Mouse (Mus musculus) lung, postnatal 0 days (tissue): Measurements from ENCODE around the gene Pbx3. TPM values are rescaled to one million over a fixed set of nuclear protein-coding genes. Genes with fewer than 3 reads are reported as not detected.

Experiments used
- ATAC-seq: fragments of 200-750 bp; cut with Nextera tagmentation; 2 replicates; pipeline ENCODE4 v1.8.0; 2017; ENCODE audit warnings: moderate library complexity
- DNase-seq: peaks from one replicate; pipeline ENCODE4 v3.0.0-alpha.2; 2016; ENCODE audit warnings: low spot score
- H3K27ac ChIP-seq: fragments of 300-500 bp; sonication (generic); 2 replicates; pipeline ENCODE4 v1.5.1; 2014; ENCODE audit warnings: antibody characterized with exemption, mild to moderate bottlenecking, low read length, mixed read lengths
- H3K27me3 ChIP-seq: fragments of 300-500 bp; sonication (generic); replicated peaks from 2 replicates; pipeline ENCODE4 v1.6.1; 2014; ENCODE audit warnings: low read length, mixed read lengths; ENCODE audit not compliant: insufficient read depth
- H3K36me3 ChIP-seq: fragments of 300-500 bp; sonication (generic); 2 replicates; pipeline ENCODE4 v1.6.1; 2014; ENCODE audit warnings: low read length, mixed read lengths; ENCODE audit not compliant: insufficient read depth
- H3K4me1 ChIP-seq: fragments of 300-500 bp; sonication (generic); 2 replicates; pipeline ENCODE4 v1.6.1; 2014; ENCODE audit warnings: antibody characterized with exemption, low read depth, low read length, mixed read lengths; ENCODE audit not compliant: insufficient read depth
- H3K4me2 ChIP-seq: fragments of 300-500 bp; sonication (generic); replicated peaks from 2 replicates; pipeline ENCODE4 v1.6.1; 2014; ENCODE audit warnings: low read depth, mild to moderate bottlenecking, low read length, moderate library complexity, mixed read lengths
- H3K4me3 ChIP-seq: fragments of 300-500 bp; sonication (generic); 2 replicates; pipeline ENCODE4 v1.5.1; 2014; ENCODE audit warnings: low read depth, low read length
- H3K9ac ChIP-seq: fragments of 300-500 bp; sonication (generic); replicated peaks from 2 replicates; pipeline ENCODE4 v1.6.1; 2014; ENCODE audit warnings: low read depth, mild to moderate bottlenecking
- H3K9me3 ChIP-seq: fragments of 300-500 bp; sonication (generic); 2 replicates; pipeline ENCODE4 v1.6.1; 2016; ENCODE audit warnings: low read length, mixed read lengths
- CTCF ChIP-seq: IDR thresholded peaks from 2 replicates; pipeline ENCODE4 v1.5.1; 2016; ENCODE audit warnings: antibody characterized with exemption, mild to moderate bottlenecking
- EP300 ChIP-seq: IDR thresholded peaks from 2 replicates; pipeline ENCODE4 v1.6.1; 2016; ENCODE audit warnings: antibody characterized with exemption, mild to moderate bottlenecking, control low read depth
- WGBS: fragments of 180-500 bp; shearing (Covaris S2); extraction: QIAGEN DNeasy Blood & Tissue Kit; methylation state at CpG from one replicate; pipeline ENCODE4 v1.1.7; 2014; 5-methylcytosine and 5-hydroxymethylcytosine counted together
- polyA plus RNA-seq: library from polyadenylated mRNA; unstranded; fragments of >200 nt; fragmentation: Nextera tagmentation; extraction: Ambion mirVana; gene quantifications from 2 replicates; pipeline ENCODE4 v1.2.1, GENCODE M21; 2015

The Pbx3 gene
- polyA plus RNA-seq, 1 experiment from 2014 or later = 16.2 TPM

DNA sequence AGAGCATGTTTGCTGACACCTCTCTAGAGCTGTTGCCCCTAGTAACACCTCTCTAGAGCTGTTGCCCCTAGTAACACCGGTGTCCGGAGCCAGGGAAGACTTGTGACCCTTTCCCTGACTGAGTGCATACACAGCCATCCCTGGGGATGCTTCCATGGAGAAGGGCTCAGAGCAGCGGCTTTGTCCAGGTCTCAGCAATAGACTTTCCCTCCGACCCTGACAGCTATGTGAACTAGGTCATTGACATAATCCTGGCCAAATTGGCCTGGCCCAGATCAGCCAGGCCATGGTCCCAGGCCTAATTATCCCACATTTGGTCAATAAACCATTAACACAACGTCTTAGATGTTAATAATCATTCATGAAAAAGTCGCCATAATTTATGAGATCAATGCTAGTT, 219.6 kb downstream of the Pbx3 start:
- no peaks in the 10 kb centered on the region for H3K27me3 ChIP-seq
- H3K27ac ChIP-seq = no peak overlapping the region
- no peaks in the 10 kb centered on the region for H3K36me3 ChIP-seq
- ATAC-seq (no peak), DNase-seq (no peak)
- 70% methylated on average over 6 of the region's 6 CpGs for WGBS
- no peak overlapping the region for H3K9ac ChIP-seq
- no peak for TF ChIP-seq CTCF
- TF ChIP-seq EP300 = no peak
- H3K9me3 ChIP-seq = no peaks in the 10 kb centered on the region
- no peaks in the 10 kb centered on the region for H3K4me1 ChIP-seq
- H3K4me2 ChIP-seq = no peak overlapping the region
- H3K4me3 ChIP-seq = no peak overlapping the region

- TF ChIP-seq EP300 (no peak), CTCF (no peak)
- peak; percentile 14 for DNase-seq
- H3K27ac ChIP-seq = no peak overlapping the region
- H3K4me1 ChIP-seq = no peaks in the 10 kb centered on the region
- no peaks in the 10 kb centered on the region for H3K36me3 ChIP-seq
- no peak overlapping the region for H3K4me2 ChIP-seq
- no peaks in the 10 kb centered on the region for H3K27me3 ChIP-seq
- no peak overlapping the region for H3K4me3 ChIP-seq
- 70% methylated on average over 4 of the region's 4 CpGs for WGBS
- no peak; the same call in 1 of the 2 replicates for ATAC-seq
- H3K9me3 ChIP-seq = no peaks in the 10 kb centered on the region
- no peak overlapping the region for H3K9ac ChIP-seq
These were observed 222.4 kb downstream of the Pbx3 start for GRCm38 (mm10) chr2:34150560-34150959.

DNA sequence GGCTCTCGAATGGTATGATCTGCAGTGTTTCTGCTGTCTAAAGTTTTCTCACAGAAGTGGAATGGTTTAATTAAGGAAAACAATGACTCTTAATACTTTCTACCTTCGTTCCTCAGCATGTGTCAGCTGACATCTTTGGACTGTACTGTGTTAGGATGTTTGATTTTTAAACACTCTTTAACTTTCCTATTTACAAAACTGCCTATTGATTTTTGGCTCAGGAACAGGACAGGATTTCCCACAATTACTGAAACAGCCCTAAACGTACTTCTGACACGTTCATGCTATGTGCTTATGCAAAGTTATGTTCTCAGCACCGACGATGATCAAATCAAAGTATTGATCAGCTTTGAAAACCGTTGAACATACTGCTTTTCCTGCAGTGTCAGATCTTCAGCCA, 224.7 kb downstream of the Pbx3 start:
- Histone ChIP-seq H3K4me1 (no peaks in the 10 kb centered on the region), H3K27me3 (no peaks in the 10 kb centered on the region), H3K4me3 (no peak overlapping the region), H3K27ac (no peak overlapping the region), H3K9ac (no peak overlapping the region), H3K36me3 (no peaks in the 10 kb centered on the region), H3K9me3 (no peaks in the 10 kb centered on the region), H3K4me2 (no peak overlapping the region)
- ATAC-seq (no peak), DNase-seq (no peak)
- TF ChIP-seq EP300 (no peak), CTCF (no peak)
- 55% methylated on average over 7 of the region's 7 CpGs for WGBS

- TF ChIP-seq EP300 (no peak), CTCF (no peak)
- Histone ChIP-seq H3K4me2 (no peak overlapping the region), H3K27me3 (no peaks in the 10 kb centered on the region), H3K27ac (no peak overlapping the region), H3K4me1 (no peaks in the 10 kb centered on the region), H3K36me3 (no peaks in the 10 kb centered on the region), H3K4me3 (no peak overlapping the region), H3K9ac (no peak overlapping the region), H3K9me3 (no peaks in the 10 kb centered on the region)
- WGBS = 89% methylated on average over 14 of the region's 14 CpGs
- no peak for DNase-seq
- ATAC-seq = no peak
These were observed 225.5 kb downstream of the Pbx3 start for GRCm38 (mm10) chr2:34147476-34147875.

- TF ChIP-seq CTCF (no peak), EP300 (no peak)
- H3K36me3 ChIP-seq = no peaks in the 10 kb centered on the region
- H3K9me3 ChIP-seq = no peaks in the 10 kb centered on the region
- H3K27ac ChIP-seq = no peak overlapping the region
- no peak for ATAC-seq
- H3K4me3 ChIP-seq = no peak overlapping the region
- H3K4me1 ChIP-seq = no peaks in the 10 kb centered on the region
- 82% methylated on average over 4 of the region's 4 CpGs for WGBS
- H3K9ac ChIP-seq = no peak overlapping the region
- no peak overlapping the region for H3K4me2 ChIP-seq
- no peak for DNase-seq
- no peaks in the 10 kb centered on the region for H3K27me3 ChIP-seq
These were observed 225.9 kb downstream of the Pbx3 start for GRCm38 (mm10) chr2:34147036-34147435.

GRCm38 (mm10) chr2:34146431-34146830, 226.5 kb downstream of the Pbx3 start:
- H3K4me3 ChIP-seq = no peak overlapping the region
- H3K4me2 ChIP-seq = no peak overlapping the region
- no peak for ATAC-seq
- no peak overlapping the region for H3K9ac ChIP-seq
- 92% methylated on average over 1 of the region's 1 CpGs for WGBS
- H3K27ac ChIP-seq = no peak overlapping the region
- H3K36me3 ChIP-seq = no peaks in the 10 kb centered on the region
- no peaks in the 10 kb centered on the region for H3K27me3 ChIP-seq
- no peaks in the 10 kb centered on the region for H3K4me1 ChIP-seq
- H3K9me3 ChIP-seq = no peaks in the 10 kb centered on the region
- TF ChIP-seq EP300 = no peak
- no peak for TF ChIP-seq CTCF
- DNase-seq = no peak

DNA sequence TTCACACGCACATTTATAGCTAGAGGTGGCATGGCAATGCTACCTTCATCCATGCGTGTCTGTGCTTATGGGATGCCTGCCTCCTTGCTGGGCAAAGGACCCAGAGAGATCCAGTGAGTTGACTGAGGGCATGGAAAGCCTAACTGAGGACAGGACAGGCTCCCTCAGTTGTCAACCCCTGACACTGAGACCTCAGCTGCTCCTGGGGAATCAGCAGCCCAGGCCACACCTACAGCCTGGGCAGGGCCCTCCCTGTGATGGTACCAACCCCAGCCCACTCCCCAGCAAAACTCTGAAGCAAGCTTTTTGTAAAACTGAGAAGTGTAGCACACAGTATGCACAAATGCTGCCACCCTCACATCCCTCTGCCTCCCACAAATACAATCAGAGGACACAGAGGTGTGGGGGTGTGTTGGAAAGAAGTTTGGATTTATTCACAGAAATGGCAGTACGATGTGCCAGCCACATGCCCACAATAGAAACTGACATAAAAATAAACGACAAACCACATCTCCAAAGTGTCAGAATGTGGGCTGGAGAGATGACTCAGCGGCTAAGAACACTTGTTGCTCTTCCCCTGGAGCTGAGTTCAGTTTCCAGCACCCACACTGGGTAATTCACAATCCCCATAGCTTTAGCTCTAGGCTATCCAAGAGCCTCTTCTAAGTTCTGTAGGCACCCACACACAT, 233.3 kb downstream of the Pbx3 start:
- Histone ChIP-seq H3K9ac (no peak overlapping the region), H3K27me3 (no peaks in the 10 kb centered on the region), H3K4me1 (no peaks in the 10 kb centered on the region), H3K4me2 (no peak overlapping the region), H3K27ac (no peak overlapping the region), H3K4me3 (no peak overlapping the region), H3K9me3 (no peaks in the 10 kb centered on the region), H3K36me3 (no peaks in the 10 kb centered on the region)
- no peak for TF ChIP-seq CTCF
- no peak for TF ChIP-seq EP300
- ATAC-seq (no peak), DNase-seq (no peak)
- 77% methylated on average over 5 of the region's 5 CpGs for WGBS
